Mouse (Mus musculus) intestine, embryonic 16.5 days (tissue): ENCODE results near the gene 1700013G24Rik. TPM values are rescaled to one million over a fixed set of nuclear protein-coding genes. Genes with fewer than 3 reads are reported as not detected.

Source experiments
- ATAC-seq: fragments of 200-750 bp; cut with Nextera tagmentation; 2 replicates; pipeline ENCODE4 v1.8.0; 2017; ENCODE audit warnings: moderate TSS enrichment, moderate library complexity
- H3K27ac ChIP-seq: fragments of 300-500 bp; sonication (generic); 2 replicates; pipeline ENCODE4 v1.5.1; 2014; ENCODE audit warnings: mild to moderate bottlenecking, low read length
- H3K27me3 ChIP-seq: fragments of 300-500 bp; sonication (generic); replicated peaks from 2 replicates; pipeline ENCODE4 v1.6.1; 2014; ENCODE audit warnings: low read length, control low read depth, mixed read lengths; ENCODE audit not compliant: control insufficient read depth, insufficient read depth
- H3K36me3 ChIP-seq: fragments of 300-500 bp; sonication (generic); 2 replicates; pipeline ENCODE4 v1.6.1; 2014; ENCODE audit warnings: low read length, control low read depth; ENCODE audit not compliant: control insufficient read depth, insufficient read depth
- H3K4me1 ChIP-seq: fragments of 300-500 bp; sonication (generic); 2 replicates; pipeline ENCODE4 v1.6.1; 2014; ENCODE audit warnings: low read length, control low read depth, mixed read lengths; ENCODE audit not compliant: control insufficient read depth, insufficient read depth
- H3K4me2 ChIP-seq: fragments of 300-500 bp; sonication (generic); 2 replicates; pipeline ENCODE4 v1.6.1; 2014; ENCODE audit warnings: low read depth, low read length, control low read depth
- H3K4me3 ChIP-seq: fragments of 300-500 bp; sonication (generic); 2 replicates; pipeline ENCODE4 v1.5.1; 2014; ENCODE audit warnings: mild to moderate bottlenecking, low read length
- H3K9ac ChIP-seq: fragments of 300-500 bp; sonication (generic); 2 replicates; pipeline ENCODE4 v1.6.1; 2014; ENCODE audit warnings: low read depth, low read length
- H3K9me3 ChIP-seq: fragments of 300-500 bp; sonication (generic); 2 replicates; pipeline ENCODE4 v1.6.1; 2016; ENCODE audit warnings: low read length, control low read depth; ENCODE audit not compliant: control insufficient read depth
- WGBS: fragments of 180-500 bp; shearing (Covaris S2); extraction: QIAGEN DNeasy Blood & Tissue Kit; methylation state at CpG from one replicate; pipeline ENCODE4 v1.1.7; 2014; 5-methylcytosine and 5-hydroxymethylcytosine counted together
- polyA plus RNA-seq: library from polyadenylated mRNA; unstranded; fragments of >200 nt; fragmentation: Nextera tagmentation; extraction: Ambion mirVana; gene quantifications from 2 replicates; pipeline ENCODE4 v1.2.1, GENCODE M21; 2015

The 1700013G24Rik gene
- polyA plus RNA-seq, 1 experiment from 2014 or later: not detected

GRCm38 (mm10) chr4:137465125-137465787 is 12.2 kb downstream of the 1700013G24Rik start:
- H3K27me3 ChIP-seq: no peaks in the 10 kb centered on the region
- no peak overlapping the region for H3K4me2 ChIP-seq
- H3K9ac ChIP-seq: peak overlapping the region; percentile 3; the same call in 1 of the 2 replicates
- H3K36me3 ChIP-seq: no peaks in the 10 kb centered on the region
- peak overlapping the region; percentile 6 for H3K27ac ChIP-seq
- no peak overlapping the region for H3K4me3 ChIP-seq
- WGBS: 67% methylated on average over 13 of the region's 13 CpGs
- H3K4me1 ChIP-seq: peaks cover 35% of the 10 kb centered on the region
- ATAC-seq: no peak
- no peaks in the 10 kb centered on the region for H3K9me3 ChIP-seq

- Histone ChIP-seq H3K9ac (no peak overlapping the region), H3K36me3 (no peaks in the 10 kb centered on the region), H3K4me1 (peaks cover 46% of the 10 kb centered on the region), H3K9me3 (no peaks in the 10 kb centered on the region), H3K27ac (0 out of 2 replicates have a peak overlapping the region, but pooled peaks have one; percentile 29), H3K4me3 (no peak overlapping the region), H3K4me2 (no peak overlapping the region), H3K27me3 (no peaks in the 10 kb centered on the region)
- no peak for ATAC-seq
- WGBS: 70% methylated on average over 4 of the region's 4 CpGs
Observed at GRCm38 (mm10) chr4:137466991-137467390, 13.9 kb downstream of the 1700013G24Rik start.

DNA sequence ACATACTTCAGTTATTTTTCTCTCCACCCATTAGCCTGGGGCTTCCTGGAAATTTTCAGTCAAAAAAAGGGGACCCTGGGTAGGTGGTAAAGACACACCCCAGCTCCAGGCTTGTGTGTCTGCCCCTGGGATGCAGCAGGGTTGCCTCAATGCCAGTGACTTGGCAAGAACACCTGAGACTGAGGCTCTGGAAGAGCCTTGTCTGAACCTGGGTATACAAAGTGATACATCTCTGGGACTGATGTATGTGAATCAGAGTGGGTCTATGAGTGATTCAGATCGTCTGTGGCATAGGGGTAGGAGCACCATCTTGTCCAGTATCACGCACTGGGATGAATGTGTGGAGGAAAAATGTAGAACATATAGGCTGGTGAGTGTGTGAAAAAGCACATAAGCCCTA is 14.4 kb downstream of the 1700013G24Rik start:
- H3K27ac ChIP-seq: 0 out of 2 replicates have a peak overlapping the region, but pooled peaks have one; percentile 80
- H3K4me1 ChIP-seq: peaks cover 43% of the 10 kb centered on the region
- no peaks in the 10 kb centered on the region for H3K9me3 ChIP-seq
- 87% methylated on average over 2 of the region's 2 CpGs for WGBS
- H3K36me3 ChIP-seq: no peaks in the 10 kb centered on the region
- ATAC-seq: no peak
- H3K4me3 ChIP-seq: no peak overlapping the region
- H3K4me2 ChIP-seq: no peak overlapping the region
- H3K9ac ChIP-seq: no peak overlapping the region
- H3K27me3 ChIP-seq: no peaks in the 10 kb centered on the region

DNA sequence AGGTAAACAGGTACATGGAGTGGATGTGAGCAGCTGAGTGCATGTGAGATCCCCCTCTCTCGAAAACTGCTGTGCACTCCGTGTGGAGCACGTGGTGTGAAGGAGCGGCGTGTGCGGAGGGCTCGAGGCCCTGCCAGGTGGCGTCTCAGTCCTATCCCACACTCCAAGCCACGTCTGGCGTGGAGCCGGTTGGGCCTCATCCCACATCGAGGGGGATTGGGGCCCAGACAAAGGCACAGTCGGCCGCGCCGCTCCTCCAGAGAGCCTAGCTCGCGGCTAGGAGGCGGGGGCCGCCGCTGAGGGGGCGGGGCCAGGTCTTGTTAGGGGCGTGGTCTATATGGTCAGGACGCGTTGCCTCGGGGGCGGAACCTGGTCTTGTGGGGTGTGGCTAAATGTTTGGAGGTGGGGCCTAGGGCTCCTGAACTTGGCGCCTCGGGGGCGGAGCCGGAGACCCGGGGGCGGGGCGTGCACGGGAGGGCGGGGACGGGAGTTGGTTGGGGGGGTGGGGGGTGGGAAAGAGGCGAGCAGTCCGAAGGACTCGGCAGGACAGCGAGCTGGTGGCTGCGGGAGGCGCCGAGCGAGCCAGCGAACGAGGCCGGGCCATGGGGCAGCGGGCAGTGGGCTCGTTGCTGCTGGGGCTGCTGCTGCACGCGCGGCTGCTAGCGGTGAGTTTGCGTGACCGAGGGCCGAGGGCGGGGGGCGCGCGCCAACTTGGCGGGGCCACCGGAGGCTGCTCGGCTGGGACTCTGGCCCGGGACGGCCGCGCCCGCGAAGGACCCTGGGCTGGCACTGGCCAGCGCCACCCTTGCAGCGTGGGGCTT is 15.4 kb downstream of the 1700013G24Rik start, which contains the start of gene Hspg2:
Gene Hspg2, plus strand, starts transcription at position 510 of the 821 bp plus-strand sequence.
- Histone ChIP-seq H3K9me3 (no peaks in the 10 kb centered on the region), H3K27ac (peak within 1 kb of the TSS; percentile 80), H3K4me3 (peak within 1 kb of the TSS; percentile 76), H3K36me3 (no peaks in the 10 kb centered on the region), H3K4me1 (peaks cover 44% of the 10 kb centered on the region), H3K4me2 (peak within 1 kb of the TSS; percentile 73), H3K9ac (peak within 1 kb of the TSS; percentile 91), H3K27me3 (no peaks in the 10 kb centered on the region)
- under 1% methylated on average over 64 of the region's 72 CpGs for WGBS
- ATAC-seq: peak; percentile 82

DNA sequence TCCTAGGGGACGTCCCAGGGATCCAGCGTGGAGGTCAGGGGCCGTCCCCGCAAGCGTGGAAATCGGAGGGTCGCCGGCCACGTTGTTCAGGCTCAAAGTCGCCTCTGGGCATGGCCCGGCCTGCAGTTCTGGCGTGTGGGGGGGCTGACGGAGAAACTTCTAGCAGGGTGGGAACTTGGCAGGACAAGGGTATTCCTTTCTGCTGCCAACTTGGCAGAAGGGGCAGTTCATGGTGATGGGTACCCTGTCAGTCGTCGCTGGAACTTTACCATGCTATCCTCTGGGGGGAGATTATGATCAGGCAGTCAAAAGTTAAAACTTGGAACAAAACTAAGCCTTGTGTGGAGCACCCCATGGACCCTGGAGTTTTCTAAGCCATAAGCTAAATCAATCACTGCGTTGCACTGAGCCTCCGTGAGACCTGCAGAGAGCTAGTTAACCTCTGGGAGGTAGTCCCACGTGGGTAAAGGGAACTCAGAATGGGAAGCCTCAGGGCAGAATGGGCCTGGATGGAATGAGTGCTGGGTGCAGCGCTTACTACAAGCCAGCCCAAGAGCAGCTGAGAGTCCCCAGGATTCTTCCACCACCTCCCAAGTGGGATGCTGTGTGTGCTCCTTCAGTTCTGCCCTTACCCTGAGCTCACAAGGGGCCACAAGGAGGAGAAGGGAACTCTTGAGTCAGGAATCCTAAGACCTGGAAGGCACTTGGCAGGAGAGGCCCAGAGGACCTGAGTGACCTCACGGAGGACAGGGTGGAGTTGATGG is 16.2 kb downstream of the 1700013G24Rik start:
- peak overlapping the region; percentile 71 for H3K27ac ChIP-seq
- no peaks in the 10 kb centered on the region for H3K27me3 ChIP-seq
- H3K4me1 ChIP-seq: peaks cover 52% of the 10 kb centered on the region
- H3K9me3 ChIP-seq: no peaks in the 10 kb centered on the region
- H3K36me3 ChIP-seq: no peaks in the 10 kb centered on the region
- H3K4me3 ChIP-seq: peak overlapping the region; percentile 76
- H3K9ac ChIP-seq: peak overlapping the region; percentile 91
- WGBS: 3% methylated on average over 20 of the region's 20 CpGs
- peak; percentile 3; the same call in 1 of the 2 replicates for ATAC-seq
- peak overlapping the region; percentile 73 for H3K4me2 ChIP-seq

GRCm38 (mm10) chr4:137469845-137470692 is 17.0 kb downstream of the 1700013G24Rik start:
- Histone ChIP-seq H3K4me1 (peaks cover 50% of the 10 kb centered on the region), H3K4me3 (peak overlapping the region; percentile 76), H3K9me3 (no peaks in the 10 kb centered on the region), H3K27ac (peak overlapping the region; percentile 71), H3K36me3 (no peaks in the 10 kb centered on the region), H3K27me3 (no peaks in the 10 kb centered on the region), H3K9ac (peak overlapping the region; percentile 91), H3K4me2 (peak overlapping the region; percentile 73)
- peak; percentile 0; the same call in 1 of the 2 replicates for ATAC-seq
- 37% methylated on average over 15 of the region's 15 CpGs for WGBS

DNA sequence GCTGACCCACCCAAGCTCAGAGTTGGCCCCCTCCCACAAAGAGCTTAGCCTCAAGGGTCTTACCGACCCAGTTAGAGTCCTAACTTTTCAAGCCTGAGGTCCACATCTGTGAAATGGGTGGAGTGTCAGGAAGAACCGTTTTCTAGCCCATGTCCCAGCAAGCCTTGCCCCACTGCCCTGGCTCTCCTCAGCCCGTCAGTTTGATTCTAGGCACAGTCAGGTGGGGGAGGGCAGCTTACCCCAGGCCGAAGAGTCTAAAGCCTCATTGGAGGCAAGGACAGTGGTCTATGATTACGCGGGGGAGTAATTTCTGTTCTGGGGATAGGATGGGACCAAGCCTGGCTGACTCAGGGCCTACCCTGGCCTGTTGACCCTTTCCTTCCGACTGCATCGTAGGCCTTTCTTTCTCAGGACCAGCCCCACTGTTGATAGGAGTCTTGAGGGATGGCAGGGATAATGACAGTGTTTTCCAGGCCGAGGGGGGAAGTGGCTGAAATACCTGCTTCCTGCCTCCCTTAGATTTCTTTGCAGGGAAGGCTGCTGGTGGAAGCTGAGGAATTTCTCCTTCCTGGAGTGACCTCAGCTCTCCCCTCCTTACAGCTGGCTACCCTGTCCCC is 17.7 kb downstream of the 1700013G24Rik start:
- H3K27ac ChIP-seq: peak overlapping the region; percentile 70
- peak overlapping the region; percentile 53 for H3K9ac ChIP-seq
- H3K27me3 ChIP-seq: no peaks in the 10 kb centered on the region
- H3K9me3 ChIP-seq: no peaks in the 10 kb centered on the region
- H3K36me3 ChIP-seq: no peaks in the 10 kb centered on the region
- WGBS: 53% methylated on average over 9 of the region's 9 CpGs
- H3K4me3 ChIP-seq: peak overlapping the region; percentile 76
- no peak for ATAC-seq
- H3K4me2 ChIP-seq: peak overlapping the region; percentile 73
- peaks cover 51% of the 10 kb centered on the region for H3K4me1 ChIP-seq

DNA sequence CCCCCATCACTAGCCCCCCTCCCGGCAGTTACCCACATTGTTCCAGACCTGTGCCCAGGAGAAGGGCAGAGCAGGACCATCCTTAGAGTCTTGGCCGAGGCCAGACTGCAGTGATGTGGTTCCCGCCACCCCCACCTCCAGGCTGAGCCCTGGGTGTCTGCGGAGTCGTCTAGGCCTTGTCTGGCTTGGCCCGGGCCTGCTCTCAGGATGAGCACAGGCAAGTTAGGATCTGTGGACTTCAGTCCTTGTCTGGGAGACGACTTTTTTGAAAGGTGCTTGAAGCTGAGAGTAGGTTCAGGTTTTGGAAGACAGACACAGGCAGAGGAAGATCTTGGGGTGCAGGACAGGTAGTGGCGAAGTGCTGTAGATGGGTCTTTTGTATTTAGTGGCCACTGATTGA is 18.2 kb downstream of the 1700013G24Rik start:
- Histone ChIP-seq H3K9ac (peak overlapping the region; percentile 53), H3K27me3 (no peaks in the 10 kb centered on the region), H3K36me3 (no peaks in the 10 kb centered on the region), H3K9me3 (no peaks in the 10 kb centered on the region), H3K27ac (peak overlapping the region; percentile 70), H3K4me3 (peak overlapping the region; percentile 76), H3K4me1 (peaks cover 57% of the 10 kb centered on the region), H3K4me2 (peak overlapping the region; percentile 73)
- 58% methylated on average over 8 of the region's 8 CpGs for WGBS
- ATAC-seq: no peak
